Mouse (Mus musculus) left cerebral cortex, postnatal 4 days (tissue): ENCODE data around the gene Lin37. TPM values are rescaled to one million over a fixed set of nuclear protein-coding genes. Genes with fewer than 3 reads are reported as not detected.

ENCODE experiments used
- DNase-seq: peaks from one replicate; pipeline ENCODE4 v3.0.0-alpha.2; 2022
- intact Hi-C: fragments of 180-260 bp; cut with DNase I; formaldehyde crosslinking; loops from one replicate; pipeline ENCODE4 v1.15.1; 2025
- total RNA-seq, 2 experiments: library from RNA; stranded (reverse); gene quantifications; 2 replicates each; pipeline ENCODE4 v1.2.3; 2021

The Lin37 gene
- total RNA-seq, 2 experiments from 2014 or later: 29.6 to 34.6 TPM

DNA sequence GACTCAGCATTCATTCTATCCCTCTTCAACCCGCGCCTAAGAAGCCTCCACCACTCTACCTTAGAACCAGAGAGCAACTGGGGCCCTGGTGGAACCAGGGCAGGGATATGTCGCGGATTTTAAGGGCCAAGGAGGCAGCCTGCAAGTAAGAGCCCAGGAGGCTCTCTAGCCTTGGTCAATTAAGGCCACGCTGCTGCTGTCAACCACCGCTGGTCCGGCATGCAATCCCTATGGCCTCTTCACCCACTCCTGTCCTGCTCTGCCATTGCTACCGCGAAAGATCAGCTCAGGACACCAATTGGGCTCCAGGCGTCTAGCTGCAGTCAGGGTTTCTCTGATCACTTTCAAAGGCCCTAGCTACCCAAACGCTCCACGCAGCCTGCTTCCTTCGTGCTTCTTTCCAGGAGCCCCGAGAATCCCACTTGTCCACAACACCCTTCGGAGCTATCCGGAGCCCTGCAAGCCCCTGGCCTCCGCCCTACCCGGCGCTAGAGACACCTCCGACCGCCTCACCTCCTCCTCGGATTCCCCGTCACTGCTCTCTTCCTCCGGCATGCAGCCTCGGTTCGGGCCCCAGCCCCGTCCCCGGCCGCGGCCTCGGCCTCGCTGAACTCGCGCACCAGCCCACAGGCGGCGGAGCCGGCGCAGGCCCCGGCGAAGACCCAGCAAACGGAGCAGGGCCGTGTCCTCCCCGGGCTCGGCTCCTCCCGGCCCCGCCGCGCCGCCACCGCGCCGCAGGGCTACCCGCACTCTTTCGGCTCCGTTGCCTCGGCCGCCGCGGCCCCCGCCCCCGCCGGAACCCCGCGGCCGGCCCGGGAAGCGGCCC, 28.4 kb upstream of the Lin37 start:
- peak; percentile 44 for DNase-seq
- intact Hi-C loops: no loop called here

DNA sequence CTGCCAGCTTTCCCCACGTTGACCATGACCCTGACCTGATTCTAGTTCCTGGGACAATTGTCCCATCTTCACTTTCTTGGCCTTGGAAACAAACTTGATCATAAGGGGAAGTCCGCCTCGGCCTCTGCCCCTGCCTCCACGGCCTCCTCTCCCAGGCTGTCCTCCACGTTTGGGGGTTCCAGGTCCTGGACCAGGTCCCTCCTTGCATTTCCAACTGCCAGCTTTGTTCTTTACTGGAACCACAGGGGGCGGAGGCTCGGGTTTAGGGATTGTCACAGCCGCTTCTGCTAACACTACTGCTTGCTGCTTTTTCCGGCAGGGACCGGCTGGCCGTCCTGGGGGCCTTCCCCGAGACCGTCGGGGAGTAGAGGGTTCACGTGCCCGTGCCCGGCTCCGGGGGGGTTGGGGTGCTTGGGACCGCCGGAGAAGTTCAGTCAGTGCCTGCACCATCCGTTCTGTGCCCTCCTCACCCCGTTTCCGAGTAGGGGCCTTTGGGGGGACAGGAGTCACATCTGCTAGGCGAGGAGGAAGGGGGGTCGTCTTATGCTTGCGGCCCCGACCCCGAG, 26.9 kb upstream of the Lin37 start:
- intact Hi-C loops: no loop called here

GRCm38 (mm10) chr7:30585170-30585569, 25.5 kb upstream of the Lin37 start:
- DNase-seq: no peak

More for the DNA sequence above, 26.9 kb upstream of the Lin37 start:
- DNase-seq: no peak

DNA sequence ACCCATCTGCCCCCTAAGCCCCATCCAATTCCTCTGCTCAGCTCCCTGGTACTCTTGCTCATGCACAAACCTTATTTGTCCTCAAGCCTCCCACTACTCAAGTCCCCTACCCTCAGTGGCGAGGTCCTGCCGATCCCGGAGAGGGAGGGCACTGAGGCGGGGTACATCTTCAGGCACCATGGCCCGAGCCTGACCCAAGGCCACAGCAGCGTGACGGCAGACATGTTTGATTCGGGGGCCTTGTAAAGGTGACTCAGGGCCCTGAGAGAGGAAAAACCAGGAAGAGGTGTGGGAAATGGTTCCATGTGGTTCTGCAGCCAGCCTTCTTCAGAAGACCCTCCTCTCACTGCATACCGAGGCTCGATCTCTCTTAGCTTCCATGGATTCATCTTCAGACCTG, 24.7 kb upstream of the Lin37 start:
- DNase-seq: no peak
- intact Hi-C loops: no loop called here

More at GRCm38 (mm10) chr7:30585170-30585569, 25.5 kb upstream of the Lin37 start:
- intact Hi-C loops: no loop called here

GRCm38 (mm10) chr7:30581547-30581946, 21.9 kb upstream of the Lin37 start:
- intact Hi-C loops: no loop called here
- no peak for DNase-seq

- DNase-seq: no peak
- intact Hi-C loops: no loop called here
Observed at GRCm38 (mm10) chr7:30579950-30580349, 20.3 kb upstream of the Lin37 start.

DNA sequence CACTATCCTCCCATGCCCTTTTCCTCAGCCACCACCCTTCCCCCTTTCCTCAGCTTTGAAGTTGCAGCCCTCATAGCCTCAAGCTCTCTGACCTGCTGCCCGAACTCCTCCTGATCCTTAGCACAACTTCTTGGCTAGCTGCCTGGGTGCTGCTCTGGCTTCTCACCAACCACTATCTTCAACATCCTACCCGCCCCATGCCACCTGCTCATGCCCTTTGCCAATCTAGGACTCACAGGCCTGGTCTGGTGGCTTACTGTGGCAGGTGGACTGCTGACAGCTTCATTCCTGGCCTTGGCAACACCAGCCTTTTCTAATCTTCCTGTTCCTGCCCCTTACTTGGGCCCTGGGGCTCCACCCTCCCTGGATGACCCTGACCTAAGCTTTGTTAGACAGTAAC, 13.3 kb upstream of the Lin37 start:
- intact Hi-C loops: no loop called here
- peak; percentile 66 for DNase-seq

- DNase-seq: no peak
- intact Hi-C loops: no loop called here
Observed at GRCm38 (mm10) chr7:30572389-30572788, 12.8 kb upstream of the Lin37 start.

- intact Hi-C loops: no loop called here
- DNase-seq: no peak
Observed at GRCm38 (mm10) chr7:30567555-30567954, 7.9 kb upstream of the Lin37 start.

DNA sequence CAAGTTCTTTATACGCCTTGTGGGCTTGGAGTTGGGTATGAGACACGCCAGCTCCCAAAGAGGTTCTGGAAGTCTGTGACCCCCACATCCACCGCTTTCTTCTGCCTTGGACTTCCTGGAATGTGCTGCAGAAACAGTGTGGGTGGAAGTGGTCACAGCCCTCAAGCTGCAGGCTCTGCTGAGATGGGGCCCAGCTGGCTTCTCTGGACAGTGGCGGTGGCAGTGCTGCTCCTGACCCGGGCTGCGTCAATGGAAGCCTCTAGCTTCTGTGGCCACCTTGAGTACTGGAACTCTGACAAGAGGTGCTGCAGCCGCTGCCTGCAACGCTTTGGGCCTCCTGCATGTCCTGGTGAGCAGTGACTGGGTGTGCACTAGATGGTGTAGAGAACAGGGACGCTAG, 6.4 kb upstream of the Lin37 start:
- no peak for DNase-seq
- intact Hi-C loops: no loop called here

DNA sequence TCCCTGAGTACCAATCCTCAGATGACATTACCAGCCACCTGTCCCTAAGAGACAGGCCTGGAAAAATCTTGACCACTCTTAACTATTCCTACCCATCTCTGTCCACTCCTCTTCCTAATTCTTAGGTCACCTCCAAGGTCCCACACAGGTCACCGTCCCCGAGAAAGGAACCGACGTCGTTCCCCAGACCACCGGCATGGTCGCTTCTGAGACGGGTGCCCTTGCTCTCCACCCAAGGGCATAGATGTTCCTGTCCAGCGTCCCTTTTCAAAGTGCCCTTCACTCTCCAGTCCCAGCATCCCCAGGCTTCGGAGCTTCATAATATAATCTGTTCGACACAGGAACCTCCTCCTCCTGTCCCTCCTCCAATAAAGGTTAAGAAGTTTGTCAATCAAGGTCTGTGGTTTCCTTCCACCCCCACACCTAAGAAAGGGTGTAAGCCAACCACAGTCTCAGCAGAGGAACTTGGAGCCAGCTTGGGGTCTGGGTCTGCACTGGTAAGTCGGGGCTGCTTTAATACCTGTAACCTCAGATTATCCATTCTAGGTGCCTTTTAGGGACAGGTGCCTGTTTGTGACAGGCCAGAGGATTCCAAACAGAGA, 5.4 kb upstream of the Lin37 start, which contains the start of gene Igflr1:
Igflr1 (plus strand) TSS at position 458 of the 602 bp plus-strand sequence.
- DNase-seq: no peak
- intact Hi-C loops: no loop called here

DNA sequence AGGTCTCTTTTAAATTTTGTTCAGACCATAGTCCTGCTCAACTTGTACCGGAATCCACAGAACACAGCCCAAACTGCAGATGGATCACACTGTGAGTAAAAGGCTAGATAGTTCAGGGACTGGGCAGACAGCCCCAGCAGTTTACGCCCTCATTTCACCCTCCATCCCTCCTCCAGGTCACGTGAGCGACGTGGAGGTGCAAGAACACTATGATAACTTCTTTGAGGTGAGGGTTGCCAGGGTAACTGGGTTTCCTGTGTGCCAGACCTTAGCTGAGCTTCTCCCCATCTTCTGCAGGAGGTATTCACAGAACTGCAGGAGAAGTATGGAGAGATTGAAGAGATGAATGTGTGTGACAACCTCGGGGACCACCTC, 4.3 kb upstream of the Lin37 start:
- intact Hi-C loops: no loop called here

GRCm38 (mm10) chr7:30563117-30563905, 3.7 kb upstream of the Lin37 start, which contains the start of the genes U2af1l4, Gm49396 and Psenen:
Gene U2af1l4 (plus strand): TSS chr7:30563301.
Gene Gm49396 (plus strand): TSS chr7:30563344.
Gene Psenen (minus strand): TSS chr7:30563627.
- intact Hi-C loops: no loop called here
- DNase-seq: peak; percentile 98

More for the DNA sequence above, 4.3 kb upstream of the Lin37 start:
- DNase-seq: no peak

- no peak for DNase-seq
- intact Hi-C loops: no loop called here
Observed at GRCm38 (mm10) chr7:30562526-30563116, 3.0 kb upstream of the Lin37 start.

DNA sequence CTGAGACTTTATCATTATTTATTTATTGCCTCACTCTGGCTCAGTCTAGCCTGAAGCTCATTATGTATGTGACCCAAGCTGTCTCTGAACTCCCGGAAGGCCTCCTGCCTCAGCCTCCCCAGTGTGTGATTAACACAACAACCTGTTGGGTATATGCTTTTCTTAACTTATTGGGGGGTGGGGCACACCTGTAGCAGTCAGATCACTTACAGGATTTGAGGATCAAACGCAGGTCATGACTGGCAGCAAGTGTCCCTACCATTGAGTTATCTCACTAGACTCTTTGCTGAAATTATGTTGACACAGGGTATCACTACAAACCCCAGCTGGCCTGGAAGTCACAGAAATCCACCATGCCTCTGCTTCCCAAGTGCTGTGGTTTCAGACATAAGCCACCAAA, 658 bp upstream of the Lin37 start:
- DNase-seq: no peak
- intact Hi-C loops: no loop called here

DNA sequence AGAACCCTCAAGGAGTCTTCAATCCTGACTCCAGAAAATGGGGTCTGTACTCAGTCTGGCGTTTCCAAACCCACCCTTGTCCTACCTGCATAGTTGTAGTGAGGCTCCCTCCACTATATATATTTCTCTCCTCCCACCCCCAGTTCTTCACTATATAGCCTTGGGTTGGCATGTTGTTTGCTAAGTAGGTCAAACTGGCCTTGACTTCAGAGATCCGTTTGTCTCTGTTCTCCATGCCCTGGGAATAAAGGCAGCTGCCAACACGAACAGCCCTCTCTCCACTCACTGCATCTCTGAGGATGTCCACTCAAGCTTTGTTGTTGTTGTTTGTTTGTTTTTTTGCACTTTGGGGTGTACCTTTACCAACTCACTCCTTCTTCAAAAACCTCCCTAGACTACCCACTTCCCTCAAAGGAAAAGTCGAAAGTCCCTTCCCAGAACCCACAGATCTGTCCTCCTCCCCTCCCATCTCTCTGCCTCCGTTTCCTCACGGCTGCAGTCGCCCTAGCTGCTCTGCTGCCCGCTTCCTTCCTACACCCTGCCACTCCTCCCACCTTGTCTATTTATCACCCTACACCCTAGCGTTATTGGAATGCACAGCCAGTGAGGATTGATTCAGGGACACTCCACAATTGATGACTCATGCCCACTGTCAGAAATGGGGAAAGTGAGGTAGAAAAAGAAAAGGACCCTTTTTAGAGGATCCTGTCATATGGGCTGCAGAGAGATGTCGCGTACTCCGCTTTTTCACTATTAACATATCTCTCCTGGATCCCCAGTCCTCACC, 789 bp downstream of the Lin37 start:
- intact Hi-C loops: no loop called here
- DNase-seq: no peak

DNA sequence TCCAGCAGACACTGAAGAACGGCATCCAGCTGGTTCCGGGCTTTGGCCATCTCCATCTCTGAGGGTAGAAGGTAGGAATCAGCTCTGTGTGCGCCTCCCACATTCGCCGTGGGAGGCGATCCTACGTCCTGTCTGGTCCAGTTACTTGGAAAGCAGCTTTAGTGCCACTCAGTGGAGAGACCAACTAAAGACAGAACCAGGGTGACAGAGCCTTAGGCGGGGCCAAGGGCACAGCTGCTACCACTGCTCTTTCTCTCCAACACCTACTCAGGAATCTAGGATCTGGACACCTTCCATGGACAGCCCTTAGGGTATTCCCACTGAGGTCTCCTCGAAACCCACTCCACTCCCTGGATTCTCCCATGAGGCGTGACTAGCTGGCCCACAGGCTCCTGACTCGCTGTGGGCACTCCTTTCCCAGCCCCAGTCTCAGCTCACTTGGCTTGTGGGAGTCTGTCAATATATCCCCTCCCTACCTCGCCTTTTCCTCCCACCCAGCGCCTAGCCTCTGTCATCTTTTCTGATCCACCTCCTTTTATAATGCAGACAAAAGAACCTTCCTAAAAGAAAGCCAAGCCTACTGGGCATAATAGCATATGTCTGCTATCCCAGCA, 1.6 kb downstream of the Lin37 start:
- DNase-seq: no peak
- intact Hi-C loops: no loop called here

GRCm38 (mm10) chr7:30556894-30557536, 2.6 kb downstream of the Lin37 start:
- no peak for DNase-seq
- intact Hi-C loops: no loop called here
